Mouse (Mus musculus) G1E (cell line): Measurements from ENCODE around the gene Itga5.

Source experiments
- CTCF ChIP-seq: IDR thresholded peaks from 2 replicates; pipeline ENCODE4 v1.5.1; 2012; ENCODE audit warnings: low read depth, low read length, inconsistent platforms, mixed read lengths
- GATA1 ChIP-seq: IDR thresholded peaks from 2 replicates; pipeline ENCODE4 v1.6.1; 2012; ENCODE audit warnings: borderline replicate concordance, low read length, inconsistent platforms, mixed read lengths

GRCm38 (mm10) chr15:103345789-103346188, 20.8 kb downstream of the Itga5 start:
- TF ChIP-seq CTCF (no peak), GATA1 (no peak)
